8 mouse cellular contexts compared by ENCODE assay signal in the genomic region with DNA sequence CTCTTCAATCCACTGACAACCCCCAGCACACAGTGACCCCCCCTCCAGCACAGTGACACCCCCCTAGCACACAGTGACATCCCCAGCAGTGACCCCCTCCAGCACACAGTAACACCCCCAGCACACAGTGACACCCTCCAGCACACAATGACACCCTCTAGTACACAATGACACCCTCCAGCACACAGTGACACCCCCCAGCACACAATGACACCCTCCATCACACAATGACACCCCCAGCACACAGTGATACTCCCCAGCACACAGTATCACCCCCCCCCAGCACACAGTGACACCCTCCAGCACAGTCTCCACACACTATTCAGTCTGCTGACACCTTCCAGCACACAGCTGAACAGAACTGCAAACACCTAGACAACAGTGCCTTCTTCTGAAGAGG. TPM values are rescaled to one million over a fixed set of nuclear protein-coding genes. Genes with fewer than 3 reads are reported as not detected.
DNase-seq lines count a peak whose midpoint lies in the region; ATAC-seq and TF ChIP-seq lines count a peak whose summit lies in the region.

No protein-coding gene starts in this region.

- intact Hi-C loops in heart, postnatal 36 days (cut with DNase I) = no loop called here

- peak overlapping the region; percentile 93 for H3K9ac ChIP-seq in heart, postnatal 0 days (replicated peaks; ENCODE audit: low read depth, low read length)
- peak overlapping the region; percentile 85 for H3K9ac ChIP-seq in embryonic facial prominence, embryonic 12.5 days
- peak overlapping the region; percentile 85; the same call in 1 of the 2 replicates for H3K9ac ChIP-seq in hindbrain, embryonic 16.5 days (ENCODE audit: low read depth, low read length)
- H3K9ac ChIP-seq in midbrain, embryonic 14.5 days (replicated peaks; ENCODE audit: low read length) = peak overlapping the region; percentile 95

- peaks cover 59% of the 10 kb centered on the region for H3K4me1 ChIP-seq in heart, postnatal 0 days (ENCODE audit: control insufficient read depth, insufficient read depth)
- peaks cover 56% of the 10 kb centered on the region for H3K4me1 ChIP-seq in embryonic facial prominence, embryonic 12.5 days
- H3K4me1 ChIP-seq in hindbrain, embryonic 16.5 days (ENCODE audit: control insufficient read depth, insufficient read depth, low read depth, low read length) = peaks cover 33% of the 10 kb centered on the region
- peaks cover 26% of the 10 kb centered on the region for H3K4me1 ChIP-seq in midbrain, embryonic 14.5 days (ENCODE audit: control insufficient read depth, insufficient read depth, low read length)
- peaks cover 15% of the 10 kb centered on the region for H3K4me1 ChIP-seq in cerebellum, adult 2 months (ENCODE audit: control insufficient read depth, insufficient read depth, low read length)

- no peaks in the 10 kb centered on the region for H3K36me3 ChIP-seq in heart, postnatal 0 days (replicated peaks; ENCODE audit: control insufficient read depth, insufficient read depth, low read length)
- H3K36me3 ChIP-seq in embryonic facial prominence, embryonic 12.5 days = no peaks in the 10 kb centered on the region
- no peaks in the 10 kb centered on the region for H3K36me3 ChIP-seq in hindbrain, embryonic 16.5 days (ENCODE audit: control insufficient read depth, insufficient read depth, low read length)
- H3K36me3 ChIP-seq in midbrain, embryonic 14.5 days (ENCODE audit: control insufficient read depth, insufficient read depth, low read length) = no peaks in the 10 kb centered on the region

- DNase-seq in heart, postnatal 0 days (ENCODE audit: low spot score) = peak; percentile 38
- DNase-seq in heart, postnatal 36 days = no peak
- no peak for DNase-seq in midbrain, embryonic 14.5 days
- DNase-seq in adrenal gland, postnatal 36 days = no peak
- no peak for DNase-seq in cerebellum, adult 2 months
- DNase-seq in cerebellum, postnatal 4 days (ENCODE audit: low spot score in 2 of 2) = no peak

- peak overlapping the region; percentile 95 for H3K27ac ChIP-seq in heart, postnatal 0 days (ENCODE audit: low read depth)
- peak overlapping the region; percentile 92 for H3K27ac ChIP-seq in embryonic facial prominence, embryonic 12.5 days
- no peak overlapping the region for H3K27ac ChIP-seq in hindbrain, embryonic 16.5 days (ENCODE audit: low read depth, low read length)
- H3K27ac ChIP-seq in midbrain, embryonic 14.5 days (replicated peaks; ENCODE audit: low read depth, low read length) = no peak overlapping the region
- H3K27ac ChIP-seq in cerebellum, adult 2 months (ENCODE audit: insufficient read depth, low read length) = no peak overlapping the region

- H3K9me3 ChIP-seq in heart, postnatal 0 days (replicated peaks; ENCODE audit: control insufficient read depth, low read length) = no peaks in the 10 kb centered on the region
- no peaks in the 10 kb centered on the region for H3K9me3 ChIP-seq in embryonic facial prominence, embryonic 12.5 days
- no peaks in the 10 kb centered on the region for H3K9me3 ChIP-seq in hindbrain, embryonic 16.5 days (ENCODE audit: control insufficient read depth, low read length)
- no peaks in the 10 kb centered on the region for H3K9me3 ChIP-seq in midbrain, embryonic 14.5 days (ENCODE audit: control insufficient read depth, low read length)

- TF ChIP-seq EP300 in heart, postnatal 0 days (IDR thresholded peaks at IDR 0.05; ENCODE audit: low read depth) = no peak

- H3K4me2 ChIP-seq in heart, postnatal 0 days (ENCODE audit: low read depth, low read length) = peak overlapping the region; percentile 88
- peak overlapping the region; percentile 63 for H3K4me2 ChIP-seq in embryonic facial prominence, embryonic 12.5 days (replicated peaks)
- peak overlapping the region; percentile 91 for H3K4me2 ChIP-seq in hindbrain, embryonic 16.5 days (ENCODE audit: low read length)
- peak overlapping the region; percentile 88 for H3K4me2 ChIP-seq in midbrain, embryonic 14.5 days (ENCODE audit: low read length)

- no peak for ATAC-seq in heart, postnatal 0 days (ENCODE audit: insufficient read depth, low read depth)
- ATAC-seq in embryonic facial prominence, embryonic 12.5 days (ENCODE audit: insufficient number of reproducible peaks, insufficient read depth, low FRiP score, low TSS enrichment) = no peak
- no peak for ATAC-seq in hindbrain, embryonic 16.5 days
- ATAC-seq in midbrain, embryonic 14.5 days (ENCODE audit: low FRiP score, low TSS enrichment) = no peak

- H3K27me3 ChIP-seq in heart, postnatal 0 days (ENCODE audit: control insufficient read depth, insufficient read depth, low read length) = no peaks in the 10 kb centered on the region
- H3K27me3 ChIP-seq in embryonic facial prominence, embryonic 12.5 days = no peaks in the 10 kb centered on the region
- no peaks in the 10 kb centered on the region for H3K27me3 ChIP-seq in hindbrain, embryonic 16.5 days (replicated peaks; ENCODE audit: control insufficient read depth, insufficient read depth, low read length)
- H3K27me3 ChIP-seq in midbrain, embryonic 14.5 days (ENCODE audit: control insufficient read depth, insufficient read depth, low read length) = no peaks in the 10 kb centered on the region
- H3K27me3 ChIP-seq in cerebellum, adult 2 months (ENCODE audit: control insufficient read depth, insufficient read depth, low read length) = no peaks in the 10 kb centered on the region; the same call in 1 of the 2 replicates

- no peak for TF ChIP-seq CTCF in heart, postnatal 0 days (IDR thresholded peaks at IDR 0.05; ENCODE audit: low read depth)
- no peak for TF ChIP-seq CTCF in cerebellum, adult 2 months (IDR thresholded peaks at IDR 0.05; ENCODE audit: borderline replicate concordance, insufficient read depth, low read depth, low read length)

- no peak for TF ChIP-seq POLR2A in cerebellum, adult 2 months (IDR thresholded peaks at IDR 0.05; ENCODE audit: borderline replicate concordance, insufficient read depth, low read length)

- H3K4me3 ChIP-seq in heart, postnatal 0 days (ENCODE audit: low read depth, low read length) = peak overlapping the region; percentile 98
- peak overlapping the region; percentile 86 for H3K4me3 ChIP-seq in embryonic facial prominence, embryonic 12.5 days
- peak overlapping the region; percentile 10 for H3K4me3 ChIP-seq in hindbrain, embryonic 16.5 days (ENCODE audit: low read length)
- peak overlapping the region; percentile 84 for H3K4me3 ChIP-seq in midbrain, embryonic 14.5 days (replicated peaks; ENCODE audit: low read depth, low read length)
- no peak overlapping the region for H3K4me3 ChIP-seq in cerebellum, adult 2 months (replicated peaks; ENCODE audit: insufficient read depth, low read depth, low read length)

RNA-seq across cellular contexts. Expression of a gene that starts 32.3 kb away (rescaled TPM):
- 70.2 and 89.1 TPM in 2 replicates for total RNA-seq in heart, postnatal 0 days (2014; rRNA removed; ENCODE audit: low replicate concordance)
- 10.4 and 11.7 TPM in 2 replicates for polyA plus RNA-seq in heart, postnatal 0 days (2015; fragmentation: Nextera tagmentation; extraction: Ambion mirVana)
- 10 to 100 TPM; 52.8 to 58.6 TPM for total RNA-seq in heart, postnatal 36 days (2021)
- polyA plus RNA-seq in embryonic facial prominence, embryonic 12.5 days (2016; fragmentation: Nextera tagmentation; extraction: Ambion mirVana) = 33.7 and 35.1 TPM in 2 replicates
- polyA plus RNA-seq in hindbrain, embryonic 16.5 days (2015; fragmentation: Nextera tagmentation; extraction: Ambion mirVana) = 6.6 and 8.3 TPM in 2 replicates
- polyA plus RNA-seq in midbrain, embryonic 14.5 days (2014; fragmentation: Nextera tagmentation; extraction: Ambion mirVana) = 8.7 and 12.5 TPM in 2 replicates
- total RNA-seq in adrenal gland, postnatal 36 days (2021) = 10 to 100 TPM; 33.0 to 51.6 TPM
- polyA plus RNA-seq in cerebellum, adult 2 months (2012; rRNA removed) = 10.1 and 10.3 TPM in 2 replicates

Comparison
In these comparisons a context has a peak if more than half of its experiments do, and no peak if none do; other contexts are left out.
1. H3K27ac ChIP-seq: peak in heart, postnatal 0 days (single experiment) and embryonic facial prominence, embryonic 12.5 days (single experiment); none in hindbrain, embryonic 16.5 days (single experiment), midbrain, embryonic 14.5 days (single experiment) and cerebellum, adult 2 months (single experiment).
2. Peak in every context shown above with its lines, with median percentiles within 50 percentile points of each other: H3K4me2 ChIP-seq and H3K9ac ChIP-seq.